Mouse (Mus musculus): ENCODE data around the gene Slc6a6. TPM values are rescaled to one million over a fixed set of nuclear protein-coding genes. Genes with fewer than 3 reads are reported as not detected.

Slc6a6 gene
- total RNA-seq (2015; ENCODE audit: low replicate concordance) (25.6 and 25.9 TPM in 2 replicates), total RNA-seq (2017; ENCODE audit: low replicate concordance) (9.8 and 10.9 TPM in 2 replicates)

- peak; percentile 78 for ATAC-seq (replicated peaks; ENCODE audit: low FRiP score, poor library complexity, severe bottlenecking)
These were observed at the start of gene Slc6a6 for GRCm38 (mm10) chr6:91683602-91684473. Gene Slc6a6, plus strand, starts transcription at chr6:91684053.

DNA sequence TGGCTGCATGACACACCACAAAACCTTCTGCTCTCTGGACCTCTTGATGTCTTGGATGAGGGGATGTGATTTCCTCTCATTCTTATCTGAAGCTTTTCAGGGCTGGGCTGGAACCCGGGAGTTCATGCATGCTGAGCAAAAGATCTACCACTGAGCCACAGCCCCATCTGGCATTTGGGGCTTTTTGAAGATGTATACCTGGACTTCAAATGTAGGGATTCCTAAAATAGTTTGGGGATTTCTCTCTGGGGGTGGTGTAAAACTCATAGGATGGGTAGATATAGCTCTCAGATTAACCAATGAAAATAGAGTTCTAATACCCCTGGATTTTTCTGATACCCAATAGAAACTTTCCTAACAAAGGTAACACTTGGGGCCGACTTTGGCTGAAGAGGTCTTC lies 49.4 kb upstream of the Slc6a6 start:
- ATAC-seq (replicated peaks; ENCODE audit: low FRiP score, poor library complexity, severe bottlenecking): no peak

DNA sequence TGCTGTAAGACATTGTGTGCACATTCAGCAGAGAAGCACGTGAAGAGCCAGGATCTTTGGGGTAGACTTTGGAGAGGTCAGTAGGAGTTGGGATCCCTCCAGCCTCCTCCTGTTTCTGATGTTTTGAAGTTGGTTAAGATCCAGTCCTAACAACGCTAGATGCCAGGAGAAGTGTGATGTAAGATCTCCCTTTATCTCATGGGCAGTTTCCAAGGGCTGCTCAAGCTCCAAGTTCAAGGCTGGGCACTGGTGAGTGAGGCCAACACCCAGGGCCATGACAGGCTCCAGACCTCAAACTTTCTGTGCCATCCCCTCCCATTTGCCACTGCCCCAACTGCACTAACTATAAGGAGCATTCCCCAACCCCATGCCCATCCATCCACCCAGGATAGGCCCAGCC lies 49.0 kb upstream of the Slc6a6 start:
- no peak for ATAC-seq (replicated peaks; ENCODE audit: low FRiP score, poor library complexity, severe bottlenecking)

DNA sequence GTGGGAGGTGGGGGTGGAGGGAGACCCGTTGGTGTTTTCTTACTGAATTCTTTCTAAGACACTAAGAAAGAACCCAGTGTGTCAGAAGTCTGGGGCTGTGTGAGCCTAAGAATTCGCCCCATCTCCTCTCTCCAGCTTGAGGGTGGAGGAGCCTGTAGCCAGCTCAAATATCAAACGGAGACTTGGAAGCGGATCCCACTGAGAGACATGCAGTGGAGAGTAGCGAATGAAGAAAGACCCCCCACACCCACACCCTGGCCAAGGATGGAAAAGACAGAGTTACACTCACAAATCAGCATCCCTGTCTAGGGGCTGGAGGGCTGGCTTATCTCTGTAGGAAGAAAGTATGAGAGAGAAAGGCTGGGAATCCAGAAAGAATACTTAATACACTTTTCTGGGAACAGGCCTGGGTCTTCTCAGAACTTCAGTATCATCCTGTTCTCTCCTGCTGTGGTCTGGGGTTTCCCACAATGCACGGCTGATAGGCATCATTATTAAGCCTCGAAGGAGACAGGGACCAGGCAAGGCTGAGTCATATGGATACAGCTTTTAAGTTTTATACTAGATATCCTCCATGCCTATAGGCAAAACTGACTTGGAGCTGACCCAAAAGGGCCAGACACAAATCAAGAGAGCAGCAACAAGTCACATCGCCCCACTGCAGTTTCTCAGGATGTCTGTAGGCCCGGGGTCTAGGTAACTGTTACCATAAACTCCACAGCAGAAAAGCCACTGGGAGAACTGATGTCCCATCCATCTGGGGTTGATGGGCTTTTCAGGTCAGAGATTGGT lies 45.5 kb upstream of the Slc6a6 start:
- ATAC-seq (replicated peaks; ENCODE audit: low FRiP score, poor library complexity, severe bottlenecking): no peak

GRCm38 (mm10) chr6:91643011-91643410 lies 40.8 kb upstream of the Slc6a6 start:
- no peak for ATAC-seq (replicated peaks; ENCODE audit: low FRiP score, poor library complexity, severe bottlenecking)

DNA sequence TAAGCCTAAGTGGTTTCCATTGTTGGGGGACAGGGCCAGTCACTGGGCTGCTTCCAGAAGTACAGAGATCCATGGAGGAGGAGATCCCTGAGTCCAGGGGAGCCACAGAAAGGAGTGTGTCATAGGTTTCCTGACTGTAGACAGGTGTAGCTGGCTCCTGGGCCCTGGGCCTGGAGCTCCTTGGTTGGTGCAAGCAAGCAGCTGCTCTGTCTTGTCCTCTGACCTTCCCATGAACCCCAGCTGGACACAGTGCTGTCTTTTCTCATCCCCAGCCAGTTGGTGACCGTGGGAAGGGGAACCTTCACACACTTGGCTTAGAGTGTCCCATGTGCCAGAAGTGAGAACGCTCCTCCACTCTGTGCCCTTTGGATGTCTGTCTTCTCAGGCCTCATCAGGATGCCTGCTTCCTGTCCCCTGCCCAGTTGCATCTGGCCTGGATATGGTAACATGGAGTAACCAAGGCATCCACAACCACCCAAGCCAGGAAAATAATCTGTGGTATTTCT lies 40.4 kb upstream of the Slc6a6 start:
- no peak for ATAC-seq (replicated peaks; ENCODE audit: low FRiP score, poor library complexity, severe bottlenecking)

- no peak for ATAC-seq (replicated peaks; ENCODE audit: low FRiP score, poor library complexity, severe bottlenecking)
These were observed 37.8 kb upstream of the Slc6a6 start for GRCm38 (mm10) chr6:91646019-91646418.

- ATAC-seq (replicated peaks; ENCODE audit: low FRiP score, poor library complexity, severe bottlenecking): no peak
These were observed 37.0 kb upstream of the Slc6a6 start for GRCm38 (mm10) chr6:91646822-91647221.

- no peak for ATAC-seq (replicated peaks; ENCODE audit: low FRiP score, poor library complexity, severe bottlenecking)
These were observed 36.5 kb upstream of the Slc6a6 start for GRCm38 (mm10) chr6:91647385-91647791.

DNA sequence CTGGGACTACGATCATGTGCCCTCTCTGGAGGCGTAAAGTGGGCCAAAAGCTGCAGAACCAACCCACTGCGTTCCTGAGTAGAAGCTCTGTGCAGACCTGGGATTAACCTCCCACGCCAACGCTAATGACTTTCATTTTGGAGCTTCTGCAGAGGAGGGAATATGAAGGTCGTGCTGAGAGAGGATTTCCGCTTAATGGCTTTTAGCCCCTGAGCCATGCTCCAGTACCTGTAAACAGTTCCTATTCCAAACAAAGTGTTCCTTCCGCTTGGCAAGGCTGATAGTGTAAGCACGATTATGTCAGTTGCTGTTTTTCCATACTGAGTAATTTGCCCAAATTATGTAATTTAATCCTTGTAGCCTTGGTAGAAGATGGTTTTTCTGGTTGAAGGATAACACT lies 33.6 kb upstream of the Slc6a6 start:
- ATAC-seq (replicated peaks; ENCODE audit: low FRiP score, poor library complexity, severe bottlenecking): no peak

GRCm38 (mm10) chr6:91652296-91652695 lies 31.6 kb upstream of the Slc6a6 start:
- no peak for ATAC-seq (replicated peaks; ENCODE audit: low FRiP score, poor library complexity, severe bottlenecking)

DNA sequence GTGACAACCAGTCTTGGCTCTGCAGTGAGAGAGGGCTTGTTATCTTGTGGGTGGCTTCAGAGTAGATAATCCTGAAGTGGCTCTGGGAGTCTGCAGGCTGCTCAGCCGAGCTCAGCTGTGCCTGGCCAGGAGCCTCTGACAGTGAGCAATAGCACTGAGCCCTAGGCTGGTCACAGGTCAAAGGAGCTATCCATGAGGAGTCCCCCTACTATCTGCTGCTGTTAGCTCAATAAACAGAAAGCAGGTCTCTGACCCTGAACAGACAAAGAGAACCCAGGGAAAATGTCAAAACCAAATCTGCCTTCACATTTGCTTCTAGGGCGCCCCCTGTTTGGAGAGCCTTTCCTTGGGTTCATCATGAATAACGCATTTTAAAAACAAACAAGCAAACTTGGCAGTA lies 28.6 kb upstream of the Slc6a6 start:
- ATAC-seq (replicated peaks; ENCODE audit: low FRiP score, poor library complexity, severe bottlenecking): no peak

DNA sequence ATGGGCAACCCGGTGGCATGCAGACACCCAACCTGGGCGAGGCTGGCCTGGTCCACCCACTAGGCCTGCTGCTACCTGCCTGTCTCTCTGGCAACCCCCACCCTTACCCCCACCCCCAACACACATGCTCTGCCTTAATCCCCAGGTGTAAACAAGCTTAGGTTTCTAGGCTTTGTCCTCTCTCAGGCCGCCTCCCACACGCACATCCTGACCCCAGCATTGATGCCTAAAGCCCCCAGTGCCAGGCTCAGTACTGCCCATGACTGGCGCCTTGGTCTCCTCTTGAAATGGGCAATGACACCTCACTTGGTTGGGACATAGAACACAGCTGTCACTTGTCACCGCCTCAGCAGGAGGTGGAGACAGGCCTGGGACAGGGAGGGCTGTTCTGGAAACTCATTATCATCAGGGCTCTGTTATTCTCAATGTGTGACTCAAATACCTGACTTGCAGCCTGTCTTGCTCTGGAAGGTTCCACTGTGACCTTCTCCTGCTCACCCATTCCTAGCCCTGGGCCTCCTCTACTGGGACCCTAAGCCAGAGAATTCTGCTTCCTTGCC lies 27.9 kb upstream of the Slc6a6 start:
- no peak for ATAC-seq (replicated peaks; ENCODE audit: low FRiP score, poor library complexity, severe bottlenecking)

- ATAC-seq (replicated peaks; ENCODE audit: low FRiP score, poor library complexity, severe bottlenecking): no peak
These were observed 25.6 kb upstream of the Slc6a6 start for GRCm38 (mm10) chr6:91658288-91658687.

DNA sequence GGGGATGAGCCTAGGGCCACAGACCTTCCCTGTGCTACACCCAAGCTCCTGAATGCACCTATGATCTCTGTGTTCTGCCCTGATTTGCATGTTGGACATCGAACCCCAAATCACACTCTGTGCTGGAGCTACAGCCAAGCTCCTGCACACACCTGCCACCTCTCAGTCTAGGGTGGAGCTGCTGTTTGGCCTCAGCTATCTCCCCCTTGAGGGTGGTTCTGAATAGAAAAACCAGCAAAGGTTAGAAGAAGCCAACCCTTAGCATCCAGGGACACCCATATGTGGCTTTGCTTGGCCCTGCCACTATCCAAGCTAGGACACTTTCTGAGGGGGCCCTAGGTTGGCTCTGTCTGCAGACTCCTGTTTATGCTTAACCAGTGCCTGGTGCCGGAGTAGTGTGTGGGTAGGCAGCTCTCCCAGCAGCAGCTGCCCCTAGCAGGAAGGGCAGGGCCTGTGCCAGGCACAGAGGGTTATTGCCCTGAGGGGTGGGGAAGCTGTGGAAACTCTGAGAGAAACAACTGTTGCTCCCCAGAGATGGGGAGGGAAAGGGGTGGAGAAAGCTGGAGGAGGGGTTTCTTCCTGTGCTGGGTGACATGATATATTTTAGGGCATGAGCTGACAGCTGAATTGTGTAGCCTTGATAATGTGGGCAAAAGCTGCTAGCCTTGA lies 23.9 kb upstream of the Slc6a6 start:
- no peak for ATAC-seq (replicated peaks; ENCODE audit: low FRiP score, poor library complexity, severe bottlenecking)

- ATAC-seq (replicated peaks; ENCODE audit: low FRiP score, poor library complexity, severe bottlenecking): no peak
These were observed 21.6 kb upstream of the Slc6a6 start for GRCm38 (mm10) chr6:91662301-91662700.

DNA sequence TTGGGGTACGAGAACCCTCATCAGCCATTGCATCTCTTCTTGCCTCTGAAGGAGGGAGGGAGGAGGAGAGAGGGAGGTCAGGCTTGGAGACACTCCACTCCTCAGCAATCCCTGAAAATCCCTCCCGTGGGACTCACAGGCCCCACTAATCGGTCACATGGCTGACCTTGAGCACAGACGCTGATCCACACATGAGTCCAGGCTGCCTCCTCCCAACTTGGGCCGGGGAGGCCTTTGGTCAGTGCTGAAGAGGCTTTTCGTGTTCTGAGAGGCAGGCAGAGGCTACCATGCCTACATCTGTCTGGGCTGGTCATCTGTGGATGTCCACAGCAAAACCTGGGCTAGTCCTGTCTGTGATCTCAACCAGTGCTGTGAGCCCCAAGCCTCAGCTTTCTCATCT lies 20.2 kb upstream of the Slc6a6 start:
- ATAC-seq (replicated peaks; ENCODE audit: low FRiP score, poor library complexity, severe bottlenecking): no peak

GRCm38 (mm10) chr6:91665267-91665666 lies 18.6 kb upstream of the Slc6a6 start:
- no peak for ATAC-seq (replicated peaks; ENCODE audit: low FRiP score, poor library complexity, severe bottlenecking)

DNA sequence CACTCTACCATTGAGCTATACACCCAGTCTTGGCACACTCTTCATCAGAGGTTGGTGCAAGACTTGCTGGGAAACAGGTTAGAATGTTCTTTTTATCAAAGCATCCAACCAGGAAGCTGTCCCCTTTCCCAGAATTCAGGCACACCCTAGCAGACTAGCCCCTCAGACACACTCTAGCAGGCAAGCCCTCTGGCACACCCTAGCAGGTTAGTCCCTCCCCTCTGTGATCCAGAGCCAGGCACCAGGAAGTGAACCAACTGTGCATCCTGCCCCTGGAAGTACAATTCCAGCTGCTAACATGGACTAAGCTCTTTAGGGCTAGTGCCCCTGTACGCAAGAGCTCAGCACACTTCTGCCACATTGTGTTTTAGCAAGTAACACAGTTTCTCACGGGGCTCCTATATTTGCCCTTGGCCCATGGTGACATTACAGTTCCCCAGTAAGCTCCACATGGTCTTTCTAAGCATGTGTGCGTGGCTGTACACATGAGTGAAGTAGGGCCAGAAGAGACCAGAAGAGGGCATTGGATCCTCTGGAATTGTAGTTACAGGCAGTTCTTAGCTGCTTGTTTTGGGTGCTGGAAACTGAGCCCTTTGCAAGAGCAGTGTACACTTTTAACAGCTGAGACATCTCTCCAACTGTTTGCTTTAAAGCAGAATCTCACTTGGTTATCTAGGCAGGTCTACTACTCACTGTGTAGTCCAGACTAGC lies 17.7 kb upstream of the Slc6a6 start:
- no peak for ATAC-seq (replicated peaks; ENCODE audit: low FRiP score, poor library complexity, severe bottlenecking)
